ENCODE assay signal across 8 mouse cellular contexts in genomic region chr8:70315624-70316510, GRCm38 (mm10). TPM values are rescaled to one million over a fixed set of nuclear protein-coding genes. Genes with fewer than 3 reads are reported as not detected.
DNase-seq lines count a peak whose midpoint lies in the region; ATAC-seq and TF ChIP-seq lines count a peak whose summit lies in the region.

Cers1 (plus strand) TSS chr8:70315775.

- H3K27ac ChIP-seq in forebrain, embryonic 12.5 days: peak within 1 kb of the TSS; percentile 93
- H3K27ac ChIP-seq in heart, postnatal 0 days (ENCODE audit: low read depth): no peak within 1 kb of the TSS
- H3K27ac ChIP-seq in lung, embryonic 14.5 days (ENCODE audit: low read depth): peak within 1 kb of the TSS; percentile 24; the same call in 1 of the 2 replicates

- no peaks in the 10 kb centered on the region for H3K27me3 ChIP-seq in forebrain, embryonic 12.5 days
- H3K27me3 ChIP-seq in heart, postnatal 0 days (ENCODE audit: control insufficient read depth, insufficient read depth, low read length): peaks cover 10% of the 10 kb centered on the region; the same call in 1 of the 2 replicates
- H3K27me3 ChIP-seq in lung, embryonic 14.5 days (ENCODE audit: insufficient read depth, low read length): no peaks in the 10 kb centered on the region

- peak; percentile 67 for ATAC-seq in forebrain, embryonic 12.5 days (ENCODE audit: low FRiP score)
- peak; percentile 45 for ATAC-seq in heart, postnatal 0 days (ENCODE audit: insufficient read depth, low read depth)
- ATAC-seq in lung, embryonic 14.5 days (ENCODE audit: insufficient read depth): peak; percentile 68

- DNase-seq in ES-CJ7 (ENCODE audit: low read depth, low spot score): peak; percentile 60
- DNase-seq in brain, adult 2 months (ENCODE audit: low read depth, low spot score): peak; percentile 88
- DNase-seq in heart, postnatal 0 days (ENCODE audit: low spot score): no peak
- DNase-seq in layer of hippocampus, adult 9-11 months: peak; percentile 88
- DNase-seq in lung, embryonic 14.5 days: peak; percentile 86
- peak; percentile 84 for DNase-seq in retina, postnatal 1 day
- no peak for DNase-seq in natural killer cell, adult 2 months (ENCODE audit: low spot score in 2 of 2)

- H3K4me2 ChIP-seq in forebrain, embryonic 12.5 days: peak within 1 kb of the TSS; percentile 87
- H3K4me2 ChIP-seq in heart, postnatal 0 days (ENCODE audit: low read depth, low read length): peak within 1 kb of the TSS; percentile 87
- peak within 1 kb of the TSS; percentile 84 for H3K4me2 ChIP-seq in lung, embryonic 14.5 days

- no peak for TF ChIP-seq EP300 in heart, postnatal 0 days (IDR thresholded peaks at IDR 0.05; ENCODE audit: low read depth)

- peak within 1 kb of the TSS; percentile 55 for H3K4me3 ChIP-seq in forebrain, embryonic 12.5 days (replicated peaks)
- peak within 1 kb of the TSS; percentile 57 for H3K4me3 ChIP-seq in heart, postnatal 0 days (ENCODE audit: low read depth, low read length)
- H3K4me3 ChIP-seq in lung, embryonic 14.5 days (ENCODE audit: low read depth, low read length): peak within 1 kb of the TSS; percentile 54

- WGBS in forebrain, embryonic 12.5 days: 1% methylated on average over 66 of the region's 66 CpGs
- WGBS in heart, postnatal 0 days: 3% methylated on average over 66 of the region's 66 CpGs
- 2% methylated on average over 66 of the region's 66 CpGs for WGBS in lung, embryonic 14.5 days

- peak within 1 kb of the TSS; percentile 67 for H3K9ac ChIP-seq in forebrain, embryonic 12.5 days
- H3K9ac ChIP-seq in heart, postnatal 0 days (replicated peaks; ENCODE audit: low read depth, low read length): peak within 1 kb of the TSS; percentile 43; the same call in 1 of the 2 replicates
- H3K9ac ChIP-seq in lung, embryonic 14.5 days: peak within 1 kb of the TSS; percentile 48

- H3K36me3 ChIP-seq in forebrain, embryonic 12.5 days (replicated peaks): peaks cover 48% of the 10 kb centered on the region
- peaks cover 27% of the 10 kb centered on the region for H3K36me3 ChIP-seq in heart, postnatal 0 days (replicated peaks; ENCODE audit: control insufficient read depth, insufficient read depth, low read length)
- peaks cover 26% of the 10 kb centered on the region for H3K36me3 ChIP-seq in lung, embryonic 14.5 days (ENCODE audit: insufficient read depth)

- H3K4me1 ChIP-seq in forebrain, embryonic 12.5 days: peaks cover 36% of the 10 kb centered on the region
- H3K4me1 ChIP-seq in heart, postnatal 0 days (ENCODE audit: control insufficient read depth, insufficient read depth): peaks cover 9% of the 10 kb centered on the region; the same call in 1 of the 2 replicates
- peaks cover 18% of the 10 kb centered on the region for H3K4me1 ChIP-seq in lung, embryonic 14.5 days (ENCODE audit: insufficient read depth)

- TF ChIP-seq CTCF in heart, postnatal 0 days (IDR thresholded peaks at IDR 0.05; ENCODE audit: low read depth): no peak
- TF ChIP-seq CTCF in lung, embryonic 14.5 days (IDR thresholded peaks at IDR 0.05; ENCODE audit: low read depth): no peak

- H3K9me3 ChIP-seq in forebrain, embryonic 12.5 days: no peaks in the 10 kb centered on the region
- no peaks in the 10 kb centered on the region for H3K9me3 ChIP-seq in heart, postnatal 0 days (replicated peaks; ENCODE audit: control insufficient read depth, low read length)
- no peaks in the 10 kb centered on the region for H3K9me3 ChIP-seq in lung, embryonic 14.5 days (ENCODE audit: low read depth, low read length)

RNA-seq across cellular contexts. Expression of gene Cers1, which starts in this region (rescaled TPM):
- polyA plus RNA-seq in forebrain, embryonic 12.5 days (2016; fragmentation: Nextera tagmentation; extraction: Ambion mirVana): 14.9 and 16.2 TPM in 2 replicates
- 0.80 TPM in 1 of 2 replicates, not detected in the other for total RNA-seq in heart, postnatal 0 days (2014; rRNA removed; ENCODE audit: low replicate concordance)
- polyA plus RNA-seq in heart, postnatal 0 days (2015; fragmentation: Nextera tagmentation; extraction: Ambion mirVana): 0.27 and 0.59 TPM in 2 replicates
- polyA plus RNA-seq in lung, embryonic 14.5 days (2014; fragmentation: Nextera tagmentation; extraction: Ambion mirVana): 2.7 and 3.6 TPM in 2 replicates

Comparison
In these comparisons a context has a peak if more than half of its experiments do, and no peak if none do; other contexts are left out.
1. Peak in ATAC-seq, H3K4me3 ChIP-seq, H3K9ac ChIP-seq and H3K4me2 ChIP-seq in heart, postnatal 0 days; RNA of the gene not detected or under 1 TPM.
2. DNase-seq: peak in ES-CJ7 (single experiment), brain, adult 2 months (single experiment), layer of hippocampus, adult 9-11 months (single experiment), lung, embryonic 14.5 days (single experiment) and retina, postnatal 1 day (single experiment); none in heart, postnatal 0 days (single experiment) and natural killer cell, adult 2 months (0 of 2).
3. Peak in every context shown above with its lines, with median percentiles within 50 percentile points of each other: ATAC-seq, H3K4me2 ChIP-seq, H3K4me3 ChIP-seq and H3K9ac ChIP-seq.